Mouse (Mus musculus) midbrain, postnatal 0 days (tissue): ENCODE results near the gene Mfsd13b. TPM values are rescaled to one million over a fixed set of nuclear protein-coding genes. Genes with fewer than 3 reads are reported as not detected.

Experiments
- ATAC-seq: fragments of 200-750 bp; cut with Nextera tagmentation; 2 replicates; pipeline ENCODE4 v1.8.0; 2017; ENCODE audit warnings: moderate number of reproducible peaks, mild to moderate bottlenecking, moderate TSS enrichment, moderate library complexity; ENCODE audit not compliant: low FRiP score
- DNase-seq: peaks from one replicate; pipeline ENCODE4 v3.0.0-alpha.2; 2015; ENCODE audit warnings: low spot score
- H3K27ac ChIP-seq: fragments of 300-500 bp; sonication (generic); 2 replicates; pipeline ENCODE4 v1.5.1; 2014; ENCODE audit warnings: low read depth, mild to moderate bottlenecking, low read length, mixed read lengths
- H3K27me3 ChIP-seq: fragments of 300-500 bp; sonication (generic); 2 replicates; pipeline ENCODE4 v1.6.1; 2014; ENCODE audit warnings: low read length, control low read depth, mixed read lengths; ENCODE audit not compliant: insufficient read depth
- H3K36me3 ChIP-seq: fragments of 300-500 bp; sonication (generic); 2 replicates; pipeline ENCODE4 v1.6.1; 2014; ENCODE audit warnings: low read length, control low read depth, mixed read lengths; ENCODE audit not compliant: insufficient read depth
- H3K4me1 ChIP-seq: fragments of 300-500 bp; sonication (generic); 2 replicates; pipeline ENCODE4 v1.6.1; 2014; ENCODE audit warnings: mild to moderate bottlenecking, control low read depth, antibody characterized with exemption, low read length, mixed read lengths; ENCODE audit not compliant: insufficient read depth
- H3K4me2 ChIP-seq: fragments of 300-500 bp; sonication (generic); 2 replicates; pipeline ENCODE4 v1.6.1; 2014; ENCODE audit warnings: low read depth, mild to moderate bottlenecking, low read length, mixed read lengths; ENCODE audit not compliant: poor library complexity, severe bottlenecking
- H3K4me3 ChIP-seq: fragments of 300-500 bp; sonication (generic); 2 replicates; pipeline ENCODE4 v1.5.1; 2014; ENCODE audit warnings: low read depth, mild to moderate bottlenecking, low read length, moderate library complexity
- H3K9ac ChIP-seq: fragments of 300-500 bp; sonication (generic); replicated peaks from 2 replicates; pipeline ENCODE4 v1.6.1; 2014; ENCODE audit warnings: mild to moderate bottlenecking, low read length, moderate library complexity, mixed read lengths; ENCODE audit not compliant: poor library complexity, severe bottlenecking
- H3K9me3 ChIP-seq: fragments of 300-500 bp; sonication (generic); 2 replicates; pipeline ENCODE4 v1.6.1; 2016; ENCODE audit warnings: low read length, control low read depth
- CTCF ChIP-seq: IDR thresholded peaks from 2 replicates; pipeline ENCODE4 v1.5.1; 2016; ENCODE audit warnings: antibody characterized with exemption, mild to moderate bottlenecking
- WGBS: fragments of 180-500 bp; shearing (Covaris S2); extraction: QIAGEN DNeasy Blood & Tissue Kit; methylation state at CpG from one replicate; pipeline ENCODE4 v1.1.7; 2014; 5-methylcytosine and 5-hydroxymethylcytosine counted together
- polyA plus RNA-seq: library from polyadenylated mRNA; unstranded; fragments of >200 nt; fragmentation: Nextera tagmentation; extraction: Ambion mirVana; gene quantifications from 2 replicates; pipeline ENCODE4 v1.2.1, GENCODE M21; 2015
- total RNA-seq: library from RNA; depleted of rRNA; stranded (reverse); fragments of >200 nt; gene quantifications from 2 replicates; pipeline ENCODE4 v1.2.3, GENCODE M21; 2014; rRNA removed

The Mfsd13b gene
- total RNA-seq (0.19 TPM in 1 of 2 replicates, not detected in the other), polyA plus RNA-seq (0.18 and 0.26 TPM in 2 replicates)

DNA sequence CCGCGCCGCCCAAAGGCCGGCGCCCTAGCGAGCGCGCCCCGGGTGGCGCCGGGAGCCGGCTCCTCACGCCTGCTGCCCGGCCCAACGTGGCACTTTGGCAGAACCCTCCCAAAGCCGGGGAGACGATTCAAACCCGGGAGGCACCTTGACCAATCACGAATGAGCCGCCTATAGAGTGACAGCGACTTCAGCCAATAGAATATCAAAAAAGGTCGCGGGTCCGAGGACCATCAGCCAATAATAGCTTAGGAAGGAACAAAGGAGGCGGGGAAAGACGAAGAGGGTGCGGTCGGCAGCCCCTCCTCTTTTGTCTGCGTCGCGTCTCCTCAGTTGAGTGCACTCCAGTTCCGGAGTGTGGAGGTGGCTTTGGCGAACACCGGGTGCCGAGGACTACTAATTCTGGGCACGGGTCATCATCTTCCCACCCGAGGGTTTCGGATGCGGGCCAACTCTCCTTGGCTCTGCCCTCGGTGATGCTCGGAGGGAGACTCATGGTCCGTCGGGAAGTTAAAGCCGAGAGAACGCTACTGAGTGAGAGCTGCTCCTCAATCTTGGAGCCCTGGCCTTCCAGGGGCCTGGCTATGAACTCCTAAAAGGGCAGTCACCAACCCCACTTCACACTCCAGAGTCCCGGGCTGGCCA is at the start of gene Mfsd13b, which contains the start of gene Cdr2:
Mfsd13b (plus strand) TSS at position 310 of the 642 bp plus-strand sequence.
Cdr2 (minus strand) TSS at position 113 of the 642 bp plus-strand sequence.
- peak within 1 kb of the TSS; percentile 43; the same call in 1 of the 2 replicates for H3K27ac ChIP-seq
- TF ChIP-seq CTCF, result no peak
- H3K9ac ChIP-seq, result peak within 1 kb of the TSS; percentile 69
- H3K9me3 ChIP-seq, result no peaks in the 10 kb centered on the region
- H3K36me3 ChIP-seq, result no peaks in the 10 kb centered on the region
- peak within 1 kb of the TSS; percentile 84 for H3K4me2 ChIP-seq
- ATAC-seq (peak; percentile 97), DNase-seq (peak; percentile 98)
- peaks cover 4% of the 10 kb centered on the region; the same call in 1 of the 2 replicates for H3K4me1 ChIP-seq
- under 1% methylated on average over 46 of the region's 46 CpGs for WGBS
- H3K4me3 ChIP-seq, result peak within 1 kb of the TSS; percentile 92
- H3K27me3 ChIP-seq, result no peaks in the 10 kb centered on the region

DNA sequence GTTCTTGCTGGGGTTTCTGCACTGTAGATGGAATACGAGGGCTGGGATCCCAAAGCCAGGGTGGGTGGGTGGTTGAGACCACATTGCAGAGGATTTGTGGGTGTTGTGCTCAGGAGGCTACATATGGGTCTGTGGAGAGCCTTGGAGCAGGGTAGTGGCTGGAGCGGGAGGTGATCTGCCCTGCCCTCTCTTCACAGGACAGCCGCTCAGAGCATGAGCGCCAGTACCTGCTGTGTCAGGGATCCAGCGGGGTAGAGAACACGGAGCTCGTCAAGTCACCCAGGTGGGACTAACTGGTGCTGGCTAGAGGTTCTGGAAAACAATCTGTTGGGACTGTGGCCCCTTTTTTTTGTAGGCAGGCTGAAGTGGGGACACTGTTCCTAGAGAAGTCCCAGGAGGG is 49.2 kb upstream of the Mfsd13b start:
- H3K9me3 ChIP-seq, result no peaks in the 10 kb centered on the region
- H3K4me3 ChIP-seq, result no peak overlapping the region
- no peak for ATAC-seq
- no peak for DNase-seq
- no peaks in the 10 kb centered on the region for H3K27me3 ChIP-seq
- TF ChIP-seq CTCF, result no peak
- H3K4me1 ChIP-seq, result no peaks in the 10 kb centered on the region
- 91% methylated on average over 7 of the region's 7 CpGs for WGBS
- H3K27ac ChIP-seq, result no peak overlapping the region
- H3K9ac ChIP-seq, result no peak overlapping the region
- H3K36me3 ChIP-seq, result peaks cover 86% of the 10 kb centered on the region
- H3K4me2 ChIP-seq, result no peak overlapping the region

DNA sequence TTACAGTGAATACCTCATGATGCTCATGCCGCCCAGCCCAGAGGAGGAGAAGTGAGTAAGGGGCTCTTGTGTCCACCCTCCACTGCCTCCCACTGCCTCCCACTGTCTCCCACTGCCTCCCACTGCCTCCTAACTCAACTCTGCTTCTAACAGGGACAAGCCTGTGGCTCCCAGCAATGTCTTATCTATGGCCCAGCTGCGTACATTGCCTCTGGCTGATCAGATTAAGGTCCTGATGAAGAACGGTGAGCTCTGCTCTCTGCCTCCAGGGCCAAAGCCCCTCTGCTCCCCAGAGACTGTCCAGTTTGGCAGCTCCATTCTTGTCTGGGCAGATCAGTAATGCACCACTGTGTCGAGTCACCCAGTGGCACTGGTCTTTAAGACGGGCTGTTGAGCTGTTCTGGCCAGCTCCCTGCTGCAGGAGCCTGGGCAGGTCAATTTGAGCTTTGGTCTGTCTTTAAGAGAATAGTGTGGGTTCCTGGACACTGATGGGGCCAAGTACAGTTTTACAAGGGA is 48.6 kb upstream of the Mfsd13b start:
- Histone ChIP-seq H3K27me3 (no peaks in the 10 kb centered on the region), H3K36me3 (peaks cover 86% of the 10 kb centered on the region), H3K27ac (no peak overlapping the region), H3K9me3 (no peaks in the 10 kb centered on the region), H3K4me1 (no peaks in the 10 kb centered on the region), H3K4me2 (no peak overlapping the region), H3K9ac (no peak overlapping the region), H3K4me3 (no peak overlapping the region)
- TF ChIP-seq CTCF, result no peak
- 74% methylated on average over 5 of the region's 5 CpGs for WGBS
- DNase-seq, result no peak
- no peak for ATAC-seq

DNA sequence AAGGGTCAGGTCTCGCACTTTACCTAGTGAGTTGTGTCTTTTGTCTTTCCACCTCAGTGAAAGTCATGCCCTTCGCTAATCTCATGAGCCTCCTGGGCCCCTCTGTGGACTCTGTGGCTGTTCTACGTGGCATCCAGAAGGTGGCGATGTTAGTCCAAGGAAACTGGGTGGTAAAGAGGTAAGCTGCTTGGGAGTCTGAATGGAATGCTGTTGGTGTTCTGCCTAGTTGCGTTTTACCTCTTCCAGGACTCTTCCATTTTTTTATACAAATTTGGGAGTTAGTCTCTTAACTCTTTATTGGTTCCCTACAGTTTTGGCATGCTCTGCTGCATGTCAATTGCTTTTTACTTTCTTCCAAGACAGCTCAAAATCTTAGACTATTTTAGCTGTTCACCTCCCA is 47.6 kb upstream of the Mfsd13b start:
- Histone ChIP-seq H3K4me1 (no peaks in the 10 kb centered on the region), H3K9ac (no peak overlapping the region), H3K4me3 (no peak overlapping the region), H3K27me3 (no peaks in the 10 kb centered on the region), H3K36me3 (peaks cover 84% of the 10 kb centered on the region), H3K27ac (no peak overlapping the region), H3K4me2 (no peak overlapping the region), H3K9me3 (no peaks in the 10 kb centered on the region)
- TF ChIP-seq CTCF, result peak; percentile 82
- no peak for ATAC-seq
- DNase-seq, result peak; percentile 74
- WGBS, result 19% methylated on average over 5 of the region's 5 CpGs

DNA sequence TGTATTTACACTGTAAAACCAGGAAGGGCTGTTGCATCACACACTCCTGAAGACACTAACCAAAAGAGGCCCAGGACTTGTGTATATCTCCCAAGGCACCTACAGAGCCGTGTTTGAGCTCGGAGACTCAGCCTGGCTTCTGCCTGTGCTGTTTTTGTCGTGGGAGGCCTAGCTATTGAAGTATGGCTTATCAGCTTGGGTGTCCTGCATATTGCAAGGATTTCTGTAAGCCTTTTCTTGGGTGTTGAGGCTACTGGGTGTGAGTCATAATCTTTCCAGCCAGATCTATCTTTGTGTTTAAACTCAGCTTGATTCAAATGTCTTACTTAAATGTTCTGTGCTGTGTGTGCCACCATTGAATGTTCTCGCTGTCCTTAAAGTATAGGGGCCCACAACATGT is 45.8 kb upstream of the Mfsd13b start:
- WGBS, result 90% methylated on average over 4 of the region's 4 CpGs
- H3K27me3 ChIP-seq, result no peaks in the 10 kb centered on the region
- TF ChIP-seq CTCF, result no peak
- H3K9me3 ChIP-seq, result no peaks in the 10 kb centered on the region
- no peak for DNase-seq
- no peak overlapping the region for H3K27ac ChIP-seq
- H3K9ac ChIP-seq, result no peak overlapping the region
- H3K4me1 ChIP-seq, result no peaks in the 10 kb centered on the region
- peaks cover 83% of the 10 kb centered on the region for H3K36me3 ChIP-seq
- no peak for ATAC-seq
- no peak overlapping the region for H3K4me3 ChIP-seq
- no peak overlapping the region for H3K4me2 ChIP-seq

DNA sequence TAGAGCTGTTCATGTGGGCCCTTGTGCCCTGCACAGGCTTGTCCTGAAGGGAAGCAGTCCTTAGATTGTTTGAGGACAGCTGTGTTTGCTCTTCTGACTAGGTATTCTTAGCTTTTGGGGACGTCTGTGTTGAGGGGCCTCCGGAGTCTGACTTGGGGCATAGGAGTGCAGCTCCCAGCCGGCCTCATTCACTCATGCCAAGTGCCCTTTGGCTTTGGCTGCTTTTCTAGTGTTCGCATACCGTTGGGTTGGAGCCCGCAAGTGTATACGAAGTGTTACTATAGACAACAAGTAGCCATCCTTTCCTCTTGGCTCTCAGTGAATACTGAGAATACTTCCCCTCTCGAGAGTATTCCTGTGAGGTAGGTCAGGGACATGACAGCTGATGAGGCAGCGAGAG is 44.1 kb upstream of the Mfsd13b start:
- TF ChIP-seq CTCF, result no peak
- DNase-seq, result peak; percentile 10
- H3K4me2 ChIP-seq, result no peak overlapping the region
- no peaks in the 10 kb centered on the region for H3K4me1 ChIP-seq
- no peaks in the 10 kb centered on the region for H3K9me3 ChIP-seq
- no peaks in the 10 kb centered on the region for H3K27me3 ChIP-seq
- no peak overlapping the region for H3K9ac ChIP-seq
- peaks cover 82% of the 10 kb centered on the region for H3K36me3 ChIP-seq
- H3K4me3 ChIP-seq, result no peak overlapping the region
- no peak for ATAC-seq
- WGBS, result 83% methylated on average over 9 of the region's 9 CpGs
- no peak overlapping the region for H3K27ac ChIP-seq
